Mouse (Mus musculus) thymus, adult 2 months (tissue): ENCODE measurements around the gene Mrtfa. TPM values are rescaled to one million over a fixed set of nuclear protein-coding genes. Genes with fewer than 3 reads are reported as not detected.
A peak's percentile ranks its signal among the peaks of the same experiment; 100 is the strongest.

Experiments used
- DNase-seq: peaks from one replicate; pipeline ENCODE4 v3.0.0; 2021
- H3K27ac ChIP-seq: fragments of 200-500 bp; 2 replicates; pipeline ENCODE4 v1.5.1; 2012; ENCODE audit warnings: low read length, control low read depth; ENCODE audit not compliant: control insufficient read depth, insufficient read depth
- H3K27me3 ChIP-seq: fragments of 200-500 bp; 2 replicates; pipeline ENCODE4 v1.6.1; 2012; ENCODE audit warnings: mild to moderate bottlenecking, low read length, moderate library complexity, mixed read lengths; ENCODE audit not compliant: control insufficient read depth, insufficient read depth
- H3K36me3 ChIP-seq: fragments of 200-500 bp; 2 replicates; pipeline ENCODE4 v1.6.1; 2012; ENCODE audit warnings: mild to moderate bottlenecking, low read length, moderate library complexity; ENCODE audit not compliant: control insufficient read depth, insufficient read depth
- H3K4me1 ChIP-seq: fragments of 200-500 bp; replicated peaks from 2 replicates; pipeline ENCODE4 v1.6.1; 2012; ENCODE audit warnings: low read length; ENCODE audit not compliant: control insufficient read depth, insufficient read depth
- H3K4me3 ChIP-seq: fragments of 200-500 bp; 2 replicates; pipeline ENCODE4 v1.5.1; 2012; ENCODE audit warnings: mild to moderate bottlenecking, low read length, control low read depth, moderate library complexity; ENCODE audit not compliant: control insufficient read depth, insufficient read depth
- CTCF ChIP-seq: fragments of 200-500 bp; IDR thresholded peaks from 2 replicates; pipeline ENCODE4 v1.5.1; 2012; ENCODE audit warnings: mild to moderate bottlenecking, control low read depth, low read length, moderate library complexity, borderline replicate concordance; ENCODE audit not compliant: control insufficient read depth, poor library complexity, insufficient read depth; ENCODE audit errors: extremely low read depth
- POLR2A ChIP-seq: fragments of 200-500 bp; IDR thresholded peaks from 2 replicates; pipeline ENCODE4 v1.6.1; 2012; ENCODE audit warnings: mild to moderate bottlenecking, low read length, control low read depth, moderate library complexity; ENCODE audit not compliant: control insufficient read depth, poor library complexity, insufficient read depth; ENCODE audit errors: extremely low read depth
- WGBS: fragments of 180-500 bp; shearing (Covaris S2); methylation state at CpG from one replicate; pipeline ENCODE4 v1.1.7; 2018; 5-methylcytosine and 5-hydroxymethylcytosine counted together
- polyA plus RNA-seq: library from polyadenylated mRNA; depleted of rRNA; stranded (reverse); fragments of >200 nt; gene quantifications from 2 replicates; pipeline ENCODE4 v1.2.3, GENCODE M21; 2012

Gene Mrtfa
- polyA plus RNA-seq, 1 experiment, result 114 TPM

DNA sequence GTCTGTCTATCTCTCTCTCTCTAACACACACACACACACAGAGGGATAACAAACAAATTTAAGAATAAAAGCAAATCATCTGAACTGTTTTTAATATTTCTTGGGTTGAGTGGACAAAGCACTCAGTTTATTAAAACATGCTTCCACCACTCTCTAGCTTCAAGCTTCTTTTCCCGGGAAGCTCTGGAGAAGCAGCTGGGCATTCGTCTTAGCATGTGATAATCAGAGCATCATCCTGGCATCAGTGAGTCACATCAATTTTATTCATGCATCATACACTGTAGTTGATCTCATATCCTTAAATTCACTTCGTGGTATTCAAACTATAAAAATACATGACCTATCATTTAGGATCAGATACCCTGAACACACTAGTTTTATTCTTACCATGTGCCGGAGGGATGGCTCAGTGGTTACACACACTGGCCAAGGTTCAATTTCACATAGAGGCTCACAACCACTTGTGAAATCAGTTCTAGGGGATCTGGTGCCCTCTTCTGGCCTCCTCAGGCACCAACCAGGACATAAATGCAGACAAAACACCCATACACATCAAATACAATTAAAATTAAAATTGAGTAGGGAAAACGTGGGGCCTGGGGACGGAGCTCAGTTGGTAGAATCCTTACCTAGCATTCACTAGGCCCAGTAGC lies 141.0 kb downstream of the Mrtfa start:
- H3K4me1 ChIP-seq, result peaks cover 9% of the 10 kb centered on the region
- H3K4me3 ChIP-seq, result no peak overlapping the region
- no peaks in the 10 kb centered on the region for H3K36me3 ChIP-seq
- TF ChIP-seq CTCF (no peak), POLR2A (no peak)
- H3K27me3 ChIP-seq, result no peaks in the 10 kb centered on the region
- WGBS, result 73% methylated on average over 6 of the region's 6 CpGs
- peak; percentile 53 for DNase-seq
- no peak overlapping the region for H3K27ac ChIP-seq

DNA sequence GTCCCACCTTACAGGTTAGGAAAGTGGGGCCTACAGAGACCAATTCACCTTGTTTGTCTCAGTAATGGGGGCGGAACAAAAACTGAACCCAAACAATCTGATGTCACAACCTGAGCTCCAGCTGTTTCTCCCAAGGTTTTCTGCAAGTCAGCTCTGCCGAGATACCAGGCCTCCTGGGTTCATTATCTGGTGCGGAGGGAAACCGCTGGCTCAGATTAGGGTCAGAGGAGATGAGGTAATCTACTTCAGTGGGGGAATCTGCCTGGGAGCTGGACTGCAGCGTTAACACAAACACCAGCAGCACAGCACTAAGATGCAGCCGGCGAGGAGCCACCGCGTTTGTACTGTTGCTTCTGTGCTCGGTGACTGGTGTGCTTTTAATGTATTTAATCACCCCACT lies 143.1 kb downstream of the Mrtfa start:
- no peak overlapping the region for H3K4me3 ChIP-seq
- peaks cover 23% of the 10 kb centered on the region for H3K4me1 ChIP-seq
- no peak for DNase-seq
- no peak overlapping the region for H3K27ac ChIP-seq
- H3K27me3 ChIP-seq, result no peaks in the 10 kb centered on the region
- TF ChIP-seq CTCF (no peak), POLR2A (no peak)
- 93% methylated on average over 10 of the region's 10 CpGs for WGBS
- no peaks in the 10 kb centered on the region for H3K36me3 ChIP-seq

DNA sequence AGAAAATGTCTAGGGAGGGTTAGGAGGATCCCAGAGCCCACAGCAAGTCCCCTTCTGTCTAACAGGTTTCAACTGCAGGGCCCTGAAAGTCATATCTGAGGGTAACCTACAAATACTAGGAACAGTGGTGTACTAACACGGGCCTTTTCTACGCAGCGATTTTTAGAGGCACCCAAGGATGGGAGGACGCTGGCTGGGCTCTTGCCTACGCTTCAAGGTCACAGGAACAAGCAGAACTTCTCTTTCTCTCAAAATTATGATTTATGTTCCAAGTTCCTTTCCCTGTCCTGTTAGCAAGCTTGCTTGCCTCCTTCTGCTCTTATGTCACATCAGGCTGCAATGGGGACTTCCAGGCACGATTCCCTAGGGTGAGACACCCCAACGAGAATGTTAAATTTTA lies 144.5 kb downstream of the Mrtfa start:
- H3K27ac ChIP-seq, result peak overlapping the region; percentile 96
- WGBS, result 26% methylated on average over 7 of the region's 7 CpGs
- peaks cover 29% of the 10 kb centered on the region for H3K4me1 ChIP-seq
- no peaks in the 10 kb centered on the region for H3K36me3 ChIP-seq
- H3K4me3 ChIP-seq, result no peak overlapping the region
- no peak for DNase-seq
- no peaks in the 10 kb centered on the region for H3K27me3 ChIP-seq
- TF ChIP-seq CTCF (no peak), POLR2A (no peak)

DNA sequence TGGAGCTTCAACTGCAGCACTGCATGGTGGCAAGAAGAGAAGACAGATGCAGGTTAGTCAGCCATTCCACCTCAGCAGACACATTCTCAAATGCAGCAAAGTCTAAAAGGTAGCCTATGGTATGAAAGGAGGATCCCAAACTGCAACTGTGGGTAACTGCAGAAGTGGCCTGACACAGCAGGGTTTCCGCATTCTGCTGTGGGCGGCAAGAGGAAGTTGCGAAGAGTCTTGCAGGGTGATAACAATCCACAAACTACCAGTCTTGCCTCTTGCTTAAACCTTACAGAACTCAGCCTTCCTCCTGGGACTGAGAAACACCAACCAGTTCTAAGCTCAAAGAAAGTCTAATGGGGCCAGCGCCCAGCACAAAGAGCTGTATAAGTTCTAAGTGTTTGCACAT lies 145.2 kb downstream of the Mrtfa start:
- Histone ChIP-seq H3K4me1 (peaks cover 29% of the 10 kb centered on the region), H3K4me3 (peak overlapping the region; percentile 84), H3K27me3 (no peaks in the 10 kb centered on the region), H3K27ac (peak overlapping the region; percentile 96), H3K36me3 (no peaks in the 10 kb centered on the region)
- 3% methylated on average over 4 of the region's 4 CpGs for WGBS
- DNase-seq, result peak; percentile 67
- TF ChIP-seq CTCF (no peak), POLR2A (no peak)

DNA sequence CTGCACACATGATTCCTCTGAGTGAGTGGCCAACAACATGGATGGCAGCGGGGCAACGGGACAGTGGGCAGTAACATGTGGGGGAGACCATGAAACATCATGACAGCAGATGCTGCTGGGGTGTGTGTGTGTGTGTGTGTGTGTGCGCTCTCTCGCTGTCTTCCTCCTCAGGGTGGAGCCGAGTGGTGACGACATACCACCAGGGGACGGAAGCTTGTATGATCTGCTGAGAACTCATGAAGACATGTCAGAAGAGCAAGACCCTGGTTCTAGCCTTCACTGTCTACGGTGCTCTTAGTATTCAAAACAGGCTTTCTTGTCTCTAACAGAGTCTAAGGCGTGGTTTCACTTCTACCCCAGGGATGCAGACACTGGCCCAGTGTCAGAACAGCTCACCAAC lies 146.1 kb downstream of the Mrtfa start:
- DNase-seq, result peak; percentile 77
- Histone ChIP-seq H3K27me3 (no peaks in the 10 kb centered on the region), H3K36me3 (no peaks in the 10 kb centered on the region), H3K27ac (peak overlapping the region; percentile 96), H3K4me1 (peaks cover 29% of the 10 kb centered on the region), H3K4me3 (peak overlapping the region; percentile 84)
- WGBS, result 1% methylated on average over 9 of the region's 9 CpGs
- no peak for TF ChIP-seq CTCF
- no peak for TF ChIP-seq POLR2A

DNA sequence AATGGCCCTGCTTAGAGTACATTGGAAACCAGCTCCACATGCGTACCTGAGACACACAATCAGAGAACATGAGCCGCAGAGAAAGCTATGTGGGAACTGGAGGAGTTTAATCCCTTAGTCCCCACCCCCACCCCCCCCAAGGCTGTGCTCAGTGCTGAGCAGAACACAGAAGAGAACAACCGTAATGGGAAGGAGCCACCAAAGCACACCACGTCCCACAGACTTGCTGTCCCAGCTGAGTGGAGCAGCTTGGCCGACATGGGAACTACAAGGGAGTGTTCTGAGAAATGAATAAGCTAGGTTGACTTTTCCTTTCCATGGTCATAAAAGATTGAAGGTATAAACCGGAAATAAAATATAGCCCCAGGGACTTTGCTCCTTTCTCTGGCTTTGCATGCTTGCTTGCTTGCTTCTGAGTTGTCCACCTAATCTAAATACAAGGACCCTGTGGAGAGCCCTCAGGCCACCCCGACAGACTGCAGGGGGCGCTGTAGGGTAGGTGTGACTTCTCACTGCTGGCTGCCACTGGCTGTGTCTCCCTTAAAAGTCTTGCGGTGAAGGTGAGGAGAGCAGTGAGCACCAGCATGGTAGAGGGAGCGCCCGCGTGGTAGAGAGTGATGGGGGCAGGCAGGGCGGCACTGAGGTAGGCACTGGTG lies 148.2 kb downstream of the Mrtfa start:
- WGBS, result 46% methylated on average over 13 of the region's 13 CpGs
- Histone ChIP-seq H3K4me3 (no peak overlapping the region), H3K27ac (no peak overlapping the region), H3K27me3 (no peaks in the 10 kb centered on the region), H3K36me3 (no peaks in the 10 kb centered on the region), H3K4me1 (peaks cover 29% of the 10 kb centered on the region)
- TF ChIP-seq POLR2A, result no peak
- TF ChIP-seq CTCF, result peak; percentile 53; the same call in 1 of the 2 replicates
- DNase-seq, result peak; percentile 57
